Mouse (Mus musculus) urinary bladder, postnatal 4 days (tissue): ENCODE results near the gene Stum.

ENCODE experiments used
- DNase-seq, 2 experiments: peaks; one replicate each; pipeline ENCODE4 v3.0.0; 2021 to 2022; ENCODE audit warnings: low spot score in 2 of 2

The Stum gene

DNA sequence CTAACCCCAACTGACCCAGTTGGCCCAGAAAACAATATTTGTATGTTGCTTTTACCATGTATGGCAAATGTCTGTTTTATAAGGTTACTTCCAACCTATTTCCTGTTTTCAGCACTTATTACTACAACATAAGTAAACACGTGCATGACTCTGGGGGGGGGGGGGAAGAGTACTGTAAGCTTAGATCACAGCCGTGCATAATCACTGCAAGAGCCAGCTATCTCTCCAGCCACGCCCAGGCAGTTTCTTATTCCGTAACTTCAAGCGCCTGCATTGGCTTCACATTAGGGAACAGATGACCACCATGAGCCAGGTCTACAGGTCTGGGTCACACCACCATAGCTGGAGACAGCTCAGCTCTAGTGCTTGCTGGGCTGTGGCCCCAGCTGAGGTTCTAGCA lies 53.5 kb downstream of the Stum start:
- no peak for DNase-seq

DNA sequence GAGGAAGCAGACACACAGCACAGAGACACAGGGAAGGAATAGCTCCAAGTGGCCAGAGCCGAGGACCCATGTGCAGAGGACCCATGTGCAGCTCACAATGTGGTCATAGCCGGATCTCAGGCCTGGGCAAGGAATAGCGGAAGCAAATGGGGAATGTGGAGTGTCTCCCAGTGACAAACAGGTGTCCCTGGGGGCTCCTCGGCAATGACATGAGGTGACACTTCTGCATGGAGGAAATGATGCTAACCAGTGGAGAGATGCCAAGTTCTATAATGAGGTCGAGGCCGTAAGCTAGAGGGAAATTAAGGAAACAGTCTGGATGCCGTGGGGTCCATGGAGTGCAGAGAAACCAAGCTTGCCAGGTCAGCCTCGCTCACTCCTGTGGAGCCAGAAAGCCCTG lies 54.4 kb downstream of the Stum start:
- no peak for DNase-seq

DNA sequence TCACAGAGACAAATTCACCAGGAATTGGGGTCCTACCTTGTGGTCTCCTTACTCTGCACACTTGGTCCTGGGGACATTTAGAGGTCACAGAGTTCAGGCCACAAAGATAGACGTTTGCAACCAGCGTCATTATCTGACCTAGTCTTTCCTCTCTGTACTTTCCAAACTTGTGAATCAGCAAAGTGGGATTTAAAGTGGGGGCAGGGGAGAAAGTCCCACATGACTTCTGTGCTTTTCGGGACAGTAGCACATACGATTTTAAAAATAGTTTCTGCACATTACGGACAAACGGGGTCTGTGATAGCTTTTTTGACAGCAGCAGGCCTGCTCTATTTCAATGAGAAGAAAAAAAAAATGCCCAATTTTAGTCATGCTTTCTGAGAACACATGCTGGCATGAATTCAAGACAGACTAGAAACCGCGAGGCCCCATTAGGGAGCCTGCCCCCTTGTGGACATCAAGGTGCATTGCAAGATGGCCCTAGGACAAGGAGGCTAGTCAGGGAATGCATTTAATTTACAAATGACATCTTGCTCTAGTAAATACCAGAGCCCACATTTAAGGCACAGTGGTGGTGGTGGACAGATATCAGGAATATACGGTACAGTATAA lies 55.1 kb downstream of the Stum start:
- DNase-seq, result peak in 1 of 2 experiments; percentile 49

- no peak for DNase-seq
Observed at GRCm38 (mm10) chr1:180427685-180428084, 55.6 kb downstream of the Stum start.

DNA sequence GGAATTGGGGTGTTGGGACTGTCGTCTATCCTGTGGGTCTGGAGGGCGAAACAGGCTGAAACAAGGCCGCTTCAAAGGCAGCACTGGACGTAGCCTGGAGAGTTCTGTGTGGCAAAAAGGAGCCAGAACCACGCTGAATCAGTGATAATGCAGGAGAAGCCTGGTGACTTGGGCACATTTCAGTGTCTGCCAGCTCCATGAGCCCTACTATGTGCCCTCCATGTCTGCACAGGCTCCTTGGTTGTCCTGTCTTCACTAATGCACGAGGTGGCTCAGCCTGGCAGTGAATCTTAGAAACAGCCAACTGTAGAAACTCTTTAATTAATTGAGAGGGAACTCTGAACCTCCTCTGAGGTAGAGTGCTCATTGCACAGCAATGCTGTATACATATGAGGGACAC lies 56.9 kb downstream of the Stum start:
- DNase-seq, result no peak

DNA sequence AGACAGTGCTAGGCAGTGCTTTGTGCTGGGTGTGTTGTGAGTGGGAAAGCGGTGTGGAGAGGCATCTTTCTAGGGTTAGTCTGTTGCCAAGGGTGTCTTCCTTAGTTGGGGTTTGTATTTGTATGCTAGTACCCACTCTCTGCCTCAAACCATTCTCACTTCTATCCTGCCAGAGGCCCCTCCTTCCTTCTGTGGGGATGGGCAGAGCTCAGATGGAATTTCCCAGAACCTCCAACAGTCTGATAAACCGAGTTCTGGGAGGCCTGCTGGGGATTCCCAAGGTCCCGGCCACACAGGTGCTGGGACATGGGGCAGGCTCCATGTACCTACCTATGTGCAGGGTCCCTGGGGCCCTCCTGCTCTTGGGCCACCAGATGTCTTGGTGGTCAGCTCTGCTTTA lies 59.4 kb downstream of the Stum start:
- DNase-seq, result no peak

- no peak for DNase-seq
Observed at GRCm38 (mm10) chr1:180423008-180423639, 60.2 kb downstream of the Stum start.

DNA sequence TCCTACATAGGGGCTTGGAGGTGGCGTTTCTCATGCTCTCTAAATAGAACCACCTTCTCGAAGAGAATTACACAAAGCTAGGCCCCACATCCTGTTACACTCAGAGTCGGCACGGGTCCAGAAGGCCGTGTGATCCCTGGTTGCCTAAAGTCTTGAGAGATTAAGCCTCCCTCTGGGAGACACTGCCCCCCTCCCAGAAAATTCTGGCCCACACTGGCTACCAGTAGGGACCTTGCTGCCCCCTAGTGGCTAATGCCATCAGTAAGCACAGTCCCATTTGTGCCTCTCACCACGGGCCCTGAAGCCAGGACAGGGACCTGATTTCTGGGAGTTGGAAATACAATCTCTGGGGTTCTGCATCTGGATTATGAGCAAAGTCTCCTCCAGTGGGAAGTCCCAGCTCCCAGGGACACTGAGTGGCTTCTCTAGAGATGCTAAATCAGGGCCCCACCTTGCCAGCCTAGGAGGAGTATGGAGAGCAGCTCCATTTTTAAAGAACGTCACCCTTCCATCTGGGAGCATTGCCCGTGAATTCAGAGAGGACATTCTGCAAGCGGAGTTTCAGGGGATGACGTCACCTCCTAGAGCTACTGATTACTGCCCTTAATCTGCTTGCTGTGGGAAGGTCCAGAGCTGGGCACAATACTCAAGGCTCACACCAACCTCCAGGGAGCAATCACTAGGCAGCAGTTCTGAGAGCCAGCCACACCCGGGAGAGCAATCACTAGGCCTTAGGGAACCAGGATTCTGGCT lies 61.1 kb downstream of the Stum start:
- peak; percentile 64 to 80 for DNase-seq

DNA sequence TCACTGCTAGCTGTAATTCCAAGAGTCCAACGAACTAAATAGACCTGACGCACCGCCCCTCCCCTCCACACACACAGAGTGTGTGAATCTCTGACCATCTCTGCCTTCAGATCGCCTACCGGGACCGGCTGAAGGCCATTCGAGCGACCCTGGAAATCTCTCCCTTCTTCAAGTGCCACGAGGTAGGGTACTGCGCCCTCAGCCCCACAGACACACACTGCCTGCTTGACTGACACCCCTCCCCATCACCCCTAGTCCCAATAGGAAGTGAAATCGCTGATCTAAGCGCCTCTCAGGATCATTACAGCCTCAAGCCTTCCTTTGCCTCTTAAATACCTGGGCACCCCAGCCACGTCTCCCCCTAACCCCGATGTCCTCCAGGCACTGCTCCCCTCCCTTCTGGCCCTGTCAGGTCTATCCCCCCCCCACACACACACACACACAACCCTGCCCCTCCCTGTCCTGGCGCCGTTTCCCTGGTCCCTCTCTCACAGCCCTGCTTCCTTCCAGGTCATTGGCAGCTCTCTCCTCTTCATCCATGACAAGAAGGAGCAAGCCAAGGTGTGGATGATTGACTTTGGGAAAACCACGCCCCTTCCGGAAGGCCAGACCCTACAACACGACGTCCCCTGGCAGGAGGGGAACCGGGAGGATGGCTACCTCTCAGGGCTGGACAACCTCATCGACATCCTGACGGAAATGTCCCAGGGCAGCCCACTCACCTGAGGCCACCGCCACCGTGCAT lies 62.0 kb downstream of the Stum start:
- no peak for DNase-seq

GRCm38 (mm10) chr1:180420496-180421164 lies 62.7 kb downstream of the Stum start:
- no peak for DNase-seq

DNA sequence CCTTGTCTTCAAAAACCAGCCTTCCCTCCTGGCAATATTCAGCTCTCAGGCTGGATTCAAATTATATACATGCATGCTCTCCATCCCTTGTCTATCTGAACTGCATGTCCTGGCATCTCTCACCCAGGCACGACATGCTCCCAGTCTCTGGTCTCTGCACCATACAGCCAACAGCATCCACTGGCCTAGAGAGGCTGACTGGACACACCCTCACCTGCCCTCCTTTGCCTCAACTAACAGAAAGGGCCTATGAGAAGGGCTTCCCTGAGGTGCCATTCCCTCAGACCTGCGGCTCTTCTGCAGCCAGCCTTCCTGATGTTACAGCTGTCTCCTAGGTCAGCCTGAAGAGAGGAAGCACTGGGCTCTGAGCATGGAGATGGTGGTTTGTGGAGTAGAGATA lies 64.2 kb downstream of the Stum start:
- no peak for DNase-seq

DNA sequence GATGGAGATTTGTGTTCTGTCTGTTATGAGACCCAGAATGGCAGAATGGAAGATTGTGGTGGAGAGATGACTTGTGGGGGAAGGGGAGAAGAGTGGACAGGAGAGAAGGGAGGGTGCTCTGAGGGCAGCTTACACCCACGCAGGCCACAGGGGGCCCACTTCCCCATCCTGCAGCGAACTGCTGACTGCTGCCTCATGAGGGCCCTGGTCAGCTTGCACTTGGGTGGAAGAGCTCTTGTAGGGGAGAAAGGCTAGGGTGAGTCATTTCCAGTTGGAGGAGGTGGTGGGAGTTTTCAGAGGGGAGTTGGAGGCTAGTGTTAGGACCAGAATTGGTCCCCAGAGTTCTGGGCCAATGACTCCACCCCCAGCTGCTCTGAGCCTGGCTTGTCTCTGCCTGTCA lies 66.2 kb downstream of the Stum start:
- no peak for DNase-seq

DNA sequence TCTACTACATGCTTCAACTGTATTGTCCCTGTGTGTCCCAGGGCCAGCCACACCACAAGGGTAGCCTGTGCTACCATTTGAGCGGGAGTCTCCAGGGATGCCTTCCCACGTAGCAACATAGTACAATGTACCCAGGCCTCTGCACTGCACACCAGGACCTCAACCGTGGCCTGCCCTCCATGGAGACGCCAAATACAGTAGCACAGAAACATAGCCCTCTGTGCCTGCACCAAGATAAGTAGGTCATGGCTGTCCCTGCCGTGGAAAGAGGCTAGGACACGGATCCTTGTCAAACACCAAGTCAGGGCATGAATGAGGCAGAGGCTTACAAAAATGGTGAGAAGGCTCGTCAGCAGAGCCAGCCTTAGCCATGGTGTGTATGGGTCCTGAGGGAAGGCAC lies 67.5 kb downstream of the Stum start:
- no peak for DNase-seq

- DNase-seq, result no peak
Observed at GRCm38 (mm10) chr1:180415064-180415463, 68.2 kb downstream of the Stum start.

DNA sequence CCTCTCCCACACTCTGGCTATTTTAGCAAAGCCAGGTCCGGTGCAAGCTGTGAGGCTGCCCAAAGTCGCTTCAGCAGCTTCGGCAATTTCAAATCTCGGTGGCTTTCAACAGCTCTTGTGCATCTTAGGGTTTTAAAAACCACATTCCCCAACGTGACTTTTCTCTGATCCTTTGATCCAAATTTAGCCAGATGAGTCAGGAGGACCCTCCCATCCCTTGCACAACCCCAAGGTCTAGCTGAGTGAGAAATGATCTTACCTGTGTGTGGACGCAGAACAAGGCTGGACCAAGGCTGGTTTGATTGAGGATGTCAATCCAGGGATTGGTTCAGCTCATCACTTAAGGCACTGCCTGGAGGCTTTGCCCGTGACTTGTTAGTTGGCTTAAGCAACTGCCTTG lies 73.0 kb downstream of the Stum start:
- DNase-seq, result no peak

GRCm38 (mm10) chr1:180409771-180410170 lies 73.5 kb downstream of the Stum start:
- DNase-seq, result no peak

DNA sequence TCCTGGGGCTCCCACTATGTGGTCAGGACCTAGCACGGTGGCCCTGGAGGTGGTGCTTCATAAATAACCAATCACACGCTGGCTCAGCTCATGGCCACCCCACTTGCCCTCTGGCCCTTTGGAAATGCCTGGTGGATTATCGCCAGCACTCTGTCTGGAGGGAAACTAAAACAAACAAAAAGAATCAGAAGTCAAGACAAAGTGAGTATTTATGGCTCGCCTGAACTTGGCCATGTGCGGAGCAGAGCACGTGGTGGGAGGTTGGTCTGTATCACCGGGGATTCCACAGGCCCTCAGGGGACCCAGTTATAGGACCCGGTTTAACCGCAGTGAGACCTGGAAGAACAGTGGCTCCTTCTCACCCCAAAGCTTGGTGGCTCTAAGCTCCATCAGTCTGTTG lies 74.5 kb downstream of the Stum start:
- no peak for DNase-seq

GRCm38 (mm10) chr1:180407727-180408719 lies 75.3 kb downstream of the Stum start:
- no peak for DNase-seq

DNA sequence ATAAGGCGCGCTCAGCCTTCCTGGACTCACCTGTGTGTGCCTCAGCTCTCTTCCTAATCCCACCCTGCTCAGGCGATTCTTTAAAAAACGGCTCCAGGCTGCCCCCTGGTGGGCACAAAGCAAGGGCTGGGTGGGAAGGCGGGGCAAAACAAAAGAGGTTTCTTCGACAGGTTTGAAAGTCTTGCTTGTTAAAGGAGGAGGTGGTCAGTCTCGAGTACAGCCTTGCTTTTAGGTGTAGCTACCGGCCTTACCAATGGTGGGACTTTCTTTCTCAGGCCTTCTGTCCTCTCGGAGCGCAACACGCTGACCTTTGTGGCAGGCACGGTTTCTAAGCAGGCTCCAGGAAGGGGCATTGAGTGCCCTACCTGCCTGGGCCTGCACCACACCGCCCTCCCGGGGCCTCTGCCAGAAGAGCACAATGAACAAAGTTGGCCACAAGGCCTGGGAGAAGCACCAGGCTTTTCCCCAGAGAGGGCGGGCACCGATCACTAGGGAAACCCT lies 76.1 kb downstream of the Stum start:
- DNase-seq, result peak; percentile 48 to 70

DNA sequence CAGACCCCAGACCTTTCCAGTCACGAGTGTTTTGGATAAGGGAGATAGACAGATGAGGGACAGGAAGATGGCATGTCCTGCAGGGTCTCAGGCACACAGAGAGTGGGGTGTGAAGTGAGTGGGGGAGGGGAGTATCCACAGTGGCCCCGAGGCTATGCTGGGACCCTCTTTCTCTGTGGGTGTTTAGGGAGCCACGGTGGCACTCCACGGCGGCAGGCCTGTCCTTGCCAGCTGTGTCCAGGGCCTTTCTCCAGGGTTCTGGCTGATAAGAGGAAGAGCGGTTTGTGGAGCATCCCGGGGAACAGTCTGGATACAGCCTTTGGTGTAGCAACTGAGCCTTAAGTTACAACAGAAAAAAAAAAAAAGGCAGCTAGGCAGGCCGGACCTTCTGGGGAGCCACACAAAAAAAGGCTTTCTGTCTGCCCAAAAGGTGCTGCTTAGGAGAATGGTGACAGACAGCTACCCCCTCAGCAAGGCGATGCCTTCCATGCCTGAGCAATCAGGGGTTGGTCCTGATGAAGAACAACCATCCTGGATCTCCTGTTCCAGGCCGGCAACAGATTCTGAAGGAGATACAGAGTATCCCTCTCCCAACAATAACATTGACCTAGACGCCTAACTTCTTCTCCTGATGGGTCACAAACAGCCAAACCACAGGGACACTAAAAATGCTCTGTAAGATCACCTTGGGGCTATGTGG lies 76.8 kb downstream of the Stum start:
- DNase-seq, result no peak
